Mouse (Mus musculus): ENCODE measurements around the gene Olfr1487. TPM values are rescaled to one million over a fixed set of nuclear protein-coding genes. Genes with fewer than 3 reads are reported as not detected.
"Not testable (repeated sequence)": the region's sequence is repeated elsewhere in the genome, so short reads cannot be mapped to it uniquely, and the experiment has no call there.

The Olfr1487 gene
- polyA plus RNA-seq (2012; rRNA removed): not detected in 2 replicates

DNA sequence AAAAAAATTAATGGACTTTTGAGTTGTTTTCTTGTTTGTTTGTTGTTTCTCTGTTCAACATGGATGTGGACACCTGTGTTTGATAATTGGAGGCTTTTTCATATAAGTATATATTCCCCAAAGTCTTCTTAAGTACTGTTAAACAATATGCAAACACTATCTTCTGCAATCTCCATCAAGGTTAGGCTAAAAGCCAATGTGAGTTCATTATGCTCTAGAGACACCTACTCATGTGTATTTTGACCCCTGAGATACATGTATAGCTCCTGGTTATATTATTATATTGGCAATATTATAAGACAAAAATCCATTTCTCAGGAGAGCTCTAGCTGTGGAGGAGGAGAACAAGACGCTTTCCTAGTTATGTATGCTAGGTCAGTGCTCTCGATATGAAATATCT, at the start of gene Olfr1487:
Olfr1487 (plus strand) TSS at position 301 of the 400 bp plus-strand sequence.
- H3K4me1 ChIP-seq (ENCODE audit: control insufficient read depth, insufficient read depth, low read length); H3K27me3 ChIP-seq (ENCODE audit: control insufficient read depth, insufficient read depth, low read length); H3K4me3 ChIP-seq (ENCODE audit: control insufficient read depth, low read depth, low read length); H3K27ac ChIP-seq (ENCODE audit: control insufficient read depth, insufficient read depth, low read depth, low read length); H3K36me3 ChIP-seq (ENCODE audit: control insufficient read depth, insufficient read depth, low read length): not testable (repeated sequence)

DNA sequence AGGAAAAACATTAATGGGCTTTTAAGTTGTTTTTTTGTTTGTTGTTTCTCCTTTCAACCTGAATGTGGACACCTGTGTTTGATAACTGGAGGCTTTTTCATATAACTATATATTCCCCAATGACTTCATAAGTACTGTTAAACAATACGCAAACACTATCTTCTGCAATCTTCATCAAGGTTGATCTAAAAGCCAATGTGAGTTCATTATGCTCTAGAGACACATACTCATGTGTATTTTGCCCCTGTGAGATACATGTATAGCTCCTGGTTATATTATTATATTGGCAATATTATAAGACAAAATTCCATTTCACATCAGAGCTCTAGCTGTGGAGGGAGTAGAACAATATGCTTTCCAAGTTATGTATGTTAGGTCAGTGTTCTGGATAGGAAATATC, 34.0 kb upstream of the Olfr1487 start, which contains the start of gene Olfr1484:
Olfr1484 (plus strand) TSS at position 301 of the 400 bp plus-strand sequence.
- Histone ChIP-seq H3K27me3 (ENCODE audit: control insufficient read depth, insufficient read depth, low read length) (no peaks in the 10 kb centered on the region), H3K4me3 (ENCODE audit: control insufficient read depth, low read depth, low read length) (no peak within 1 kb of the TSS), H3K36me3 (ENCODE audit: control insufficient read depth, insufficient read depth, low read length) (no peaks in the 10 kb centered on the region), H3K27ac (ENCODE audit: control insufficient read depth, insufficient read depth, low read depth, low read length) (no peak within 1 kb of the TSS), H3K4me1 (ENCODE audit: control insufficient read depth, insufficient read depth, low read length) (no peaks in the 10 kb centered on the region)
- no peak for TF ChIP-seq POLR2A (IDR thresholded peaks at IDR 0.05; ENCODE audit: control insufficient read depth, low read depth, low read length)

- H3K27me3 ChIP-seq (ENCODE audit: control insufficient read depth, insufficient read depth, low read length): no peaks in the 10 kb centered on the region
- no peak for TF ChIP-seq POLR2A (IDR thresholded peaks at IDR 0.05; ENCODE audit: control insufficient read depth, low read depth, low read length)
- no peak for TF ChIP-seq CTCF (IDR thresholded peaks at IDR 0.05; ENCODE audit: control insufficient read depth, insufficient read depth, insufficient replicate concordance, low read depth, low read length)
- H3K4me3 ChIP-seq (ENCODE audit: control insufficient read depth, low read depth, low read length): no peak within 1 kb of the TSS
- H3K4me1 ChIP-seq (ENCODE audit: control insufficient read depth, insufficient read depth, low read length): no peaks in the 10 kb centered on the region
- H3K36me3 ChIP-seq (ENCODE audit: control insufficient read depth, insufficient read depth, low read length): no peaks in the 10 kb centered on the region
- no peak within 1 kb of the TSS for H3K27ac ChIP-seq (ENCODE audit: control insufficient read depth, insufficient read depth, low read depth, low read length)
Observed at GRCm38 (mm10) chr19:13631321-13631720, 14.1 kb downstream of the Olfr1487 start, which contains the start of gene Olfr1489. Gene Olfr1489 (plus strand): TSS chr19:13631621.

DNA sequence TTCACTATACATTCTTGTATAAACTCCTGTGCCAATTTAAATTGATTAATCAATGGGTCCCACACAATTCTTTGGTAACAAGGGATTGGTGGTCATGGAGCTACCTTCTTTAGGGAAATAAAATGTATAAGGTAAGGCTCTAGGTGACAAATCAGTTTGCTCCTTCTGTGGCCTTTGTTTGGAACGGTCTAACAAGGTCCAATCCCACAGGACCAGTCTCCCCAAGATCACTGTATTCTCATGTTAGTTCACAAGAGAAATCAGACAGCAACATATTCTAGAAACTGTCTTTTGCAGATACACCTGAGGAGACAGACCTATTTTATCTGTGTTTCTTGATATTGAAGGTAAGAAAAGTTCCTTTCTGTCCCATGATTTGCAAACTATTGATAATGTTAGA, 33.6 kb downstream of the Olfr1487 start, which contains the start of gene Olfr1490:
Olfr1490 (plus strand) TSS at position 301 of the 400 bp plus-strand sequence.
- Histone ChIP-seq H3K27ac (ENCODE audit: control insufficient read depth, insufficient read depth, low read depth, low read length) (no peak within 1 kb of the TSS), H3K27me3 (ENCODE audit: control insufficient read depth, insufficient read depth, low read length) (no peaks in the 10 kb centered on the region), H3K36me3 (ENCODE audit: control insufficient read depth, insufficient read depth, low read length) (no peaks in the 10 kb centered on the region), H3K4me1 (ENCODE audit: control insufficient read depth, insufficient read depth, low read length) (no peaks in the 10 kb centered on the region), H3K4me3 (ENCODE audit: control insufficient read depth, low read depth, low read length) (no peak within 1 kb of the TSS)
- TF ChIP-seq POLR2A (IDR thresholded peaks at IDR 0.05; ENCODE audit: control insufficient read depth, low read depth, low read length) (no peak), CTCF (IDR thresholded peaks at IDR 0.05; ENCODE audit: control insufficient read depth, insufficient read depth, insufficient replicate concordance, low read depth, low read length) (no peak)

Other genes starting within 250 kb of the Olfr1487 start
- not detected in 2 replicates for gene Olfr1469, start 209.5 kb upstream of the Olfr1487 start, polyA plus RNA-seq (2012; rRNA removed)
- not detected in 2 replicates for gene Olfr1471, start 174.0 kb upstream of the Olfr1487 start, polyA plus RNA-seq (2012; rRNA removed)
- gene Olfr1472, start 161.3 kb upstream of the Olfr1487 start, polyA plus RNA-seq (2012; rRNA removed): not detected in 2 replicates
- gene Olfr1474, start 147.8 kb upstream of the Olfr1487 start, polyA plus RNA-seq (2012; rRNA removed): not detected in 2 replicates
- gene Olfr1475, start 137.2 kb upstream of the Olfr1487 start, polyA plus RNA-seq (2012; rRNA removed): not detected in 2 replicates
- gene Olfr1477, start 116.8 kb upstream of the Olfr1487 start, polyA plus RNA-seq (2012; rRNA removed): not detected in 2 replicates
- not detected in 2 replicates for gene Olfr1480, start 89.5 kb upstream of the Olfr1487 start, polyA plus RNA-seq (2012; rRNA removed)
- gene Olfr1484, start 33.9 kb upstream of the Olfr1487 start, polyA plus RNA-seq (2012; rRNA removed): not detected in 2 replicates
- not detected in 2 replicates for gene Olfr1489, start 14.2 kb downstream of the Olfr1487 start, polyA plus RNA-seq (2012; rRNA removed)
- gene Olfr1490, start 33.7 kb downstream of the Olfr1487 start, polyA plus RNA-seq (2012; rRNA removed): not detected in 2 replicates
- gene Olfr1491, start 79.9 kb downstream of the Olfr1487 start, polyA plus RNA-seq (2012; rRNA removed): not detected in 2 replicates
- not detected in 2 replicates for gene Olfr1493-ps1, start 105.9 kb downstream of the Olfr1487 start, polyA plus RNA-seq (2012; rRNA removed)
- not detected in 2 replicates for gene Olfr1494, start 122.4 kb downstream of the Olfr1487 start, polyA plus RNA-seq (2012; rRNA removed)
- gene Olfr1495, start 147.2 kb downstream of the Olfr1487 start, polyA plus RNA-seq (2012; rRNA removed): not detected in 2 replicates
- not detected in 2 replicates for gene Olfr1496, start 160.5 kb downstream of the Olfr1487 start, polyA plus RNA-seq (2012; rRNA removed)
- 0.14 and 0.19 TPM in 2 replicates for gene Olfr1497, start 180.8 kb downstream of the Olfr1487 start, polyA plus RNA-seq (2012; rRNA removed)
- not detected in 2 replicates for gene Olfr1499, start 202.1 kb downstream of the Olfr1487 start, polyA plus RNA-seq (2012; rRNA removed)
- not detected in 2 replicates for gene Olfr1500, start 213.1 kb downstream of the Olfr1487 start, polyA plus RNA-seq (2012; rRNA removed)
- gene Olfr1501, start 233.3 kb downstream of the Olfr1487 start, polyA plus RNA-seq (2012; rRNA removed): not detected in 2 replicates
- gene Olfr1502, start 244.4 kb downstream of the Olfr1487 start, polyA plus RNA-seq (2012; rRNA removed): not detected in 2 replicates